ENCODE assay signal across 24 mouse cellular contexts in genomic region chr2:153781181-153781580, GRCm38 (mm10). TPM values are rescaled to one million over a fixed set of nuclear protein-coding genes. Genes with fewer than 3 reads are reported as not detected.
"Had no signal": no experiment of that assay in that cellular context is flagged by ENCODE, and none has a peak within 500 bp of the region (broad histone marks: within the 10 kb centered on the region; RNA-seq: fewer than 3 reads in every experiment).

No protein-coding gene starts in this region.

- H3K27ac ChIP-seq: limb, embryonic 15.5 days; liver, embryonic 14.5 days; lung, embryonic 15.5 days; macrophage; midbrain, embryonic 10.5 days; midbrain, embryonic 12.5 days; neural tube, embryonic 13.5 days; neural tube, embryonic 15.5 days had no signal

- ATAC-seq: lung, postnatal 0 days; midbrain, embryonic 16.5 days had no signal

- H3K36me3 ChIP-seq: limb, embryonic 15.5 days; lung, embryonic 15.5 days; midbrain, embryonic 10.5 days; midbrain, embryonic 12.5 days; neural tube, embryonic 13.5 days; neural tube, embryonic 15.5 days had no signal

- H3K9ac ChIP-seq: limb, embryonic 15.5 days; liver, embryonic 14.5 days; lung, embryonic 15.5 days; midbrain, embryonic 12.5 days; neural tube, embryonic 13.5 days; neural tube, embryonic 15.5 days had no signal

- H3K4me3 ChIP-seq: limb, embryonic 15.5 days; lung, embryonic 15.5 days; megakaryocyte, embryonic 14.5 days; midbrain, embryonic 10.5 days; midbrain, embryonic 12.5 days; myocyte; neural tube, embryonic 13.5 days; neural tube, embryonic 15.5 days had no signal

- DNase-seq: lung, adult 2 months; lung, postnatal 14 days; lung, postnatal 36 days; midbrain, embryonic 14.5 days; retina, postnatal 1 day; right cerebral cortex, adult 18-20 months; right cerebral cortex, postnatal 25 days; right cerebral cortex, postnatal 4 days; spleen, adult 18-20 months; thymus, adult 18-20 months; thymus, postnatal 36 days had no signal

- H3K4me2 ChIP-seq: limb, embryonic 15.5 days; lung, embryonic 15.5 days; midbrain, embryonic 12.5 days; neural tube, embryonic 13.5 days; neural tube, embryonic 15.5 days had no signal

- H3K27me3 ChIP-seq: limb, embryonic 15.5 days; lung, embryonic 15.5 days; midbrain, embryonic 12.5 days; neural tube, embryonic 13.5 days; neural tube, embryonic 15.5 days had no signal

- H3K9me3 ChIP-seq: limb, embryonic 15.5 days; lung, embryonic 15.5 days; megakaryocyte, embryonic 14.5 days; midbrain, embryonic 10.5 days; midbrain, embryonic 12.5 days; neural tube, embryonic 13.5 days; neural tube, embryonic 15.5 days had no signal

RNA-seq across cellular contexts. Expression of gene Efcab8, which starts 1.4 kb away (rescaled TPM):
- polyA plus RNA-seq: limb, embryonic 15.5 days; lung, embryonic 15.5 days; lung, postnatal 0 days; macrophage; midbrain, embryonic 10.5 days; midbrain, embryonic 12.5 days; midbrain, embryonic 14.5 days; midbrain, embryonic 16.5 days; neural tube, embryonic 11.5 days; neural tube, embryonic 13.5 days; neural tube, embryonic 15.5 days had no signal
